Mouse (Mus musculus): ENCODE measurements around the gene Tmem94. TPM values are rescaled to one million over a fixed set of nuclear protein-coding genes. Genes with fewer than 3 reads are reported as not detected.

Tmem94 gene
- polyA plus RNA-seq (2012; rRNA removed; ENCODE audit: low replicate concordance), result 52.5 and 77.3 TPM in 2 replicates

GRCm38 (mm10) chr11:115765103-115765606, at the start of gene Tmem94:
Gene Tmem94 (plus strand): TSS chr11:115765433.

DNA sequence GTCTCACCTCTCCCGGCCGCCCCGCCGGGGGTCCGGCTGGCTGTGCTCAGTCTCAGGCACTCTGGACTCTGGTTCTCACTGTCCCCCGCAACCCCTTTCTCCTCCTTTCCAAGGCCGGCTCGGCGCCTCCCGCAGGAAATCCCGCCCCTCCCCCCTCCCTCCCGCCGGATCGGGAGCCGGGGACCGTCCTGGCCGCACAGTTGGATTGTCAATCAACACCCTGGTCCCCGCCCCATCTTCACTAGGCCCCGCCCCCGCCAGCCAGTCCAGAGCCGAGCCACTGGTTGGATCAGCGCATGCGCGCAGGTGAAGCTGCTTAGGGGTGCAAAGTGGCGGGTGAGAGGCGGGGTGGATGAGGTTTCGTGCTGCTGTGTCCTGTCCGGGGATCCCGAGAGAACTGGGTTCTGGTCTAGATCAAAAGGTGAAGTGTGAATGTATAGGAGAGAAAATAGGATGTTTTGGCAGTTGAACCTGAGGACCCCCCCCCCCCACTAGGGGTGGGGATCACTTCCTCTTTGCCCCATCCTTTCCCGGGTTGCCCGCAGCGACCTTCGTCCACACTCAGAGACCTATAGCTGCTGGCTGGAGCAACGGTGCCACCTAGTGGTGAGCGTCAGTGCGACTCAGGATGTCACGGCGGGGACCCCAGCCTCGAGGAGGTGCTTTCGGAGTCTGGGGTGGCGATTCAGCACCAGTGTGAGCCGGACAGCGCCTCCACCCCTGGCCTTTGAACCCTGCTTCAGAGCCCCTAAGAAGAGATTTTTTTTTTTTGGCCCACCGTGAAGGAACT, 48.5 kb downstream of the Tmem94 start, which contains the start of gene Caskin2:
TSS of gene Caskin2 (minus strand) at position 133 of the 790 bp plus-strand sequence.

DNA sequence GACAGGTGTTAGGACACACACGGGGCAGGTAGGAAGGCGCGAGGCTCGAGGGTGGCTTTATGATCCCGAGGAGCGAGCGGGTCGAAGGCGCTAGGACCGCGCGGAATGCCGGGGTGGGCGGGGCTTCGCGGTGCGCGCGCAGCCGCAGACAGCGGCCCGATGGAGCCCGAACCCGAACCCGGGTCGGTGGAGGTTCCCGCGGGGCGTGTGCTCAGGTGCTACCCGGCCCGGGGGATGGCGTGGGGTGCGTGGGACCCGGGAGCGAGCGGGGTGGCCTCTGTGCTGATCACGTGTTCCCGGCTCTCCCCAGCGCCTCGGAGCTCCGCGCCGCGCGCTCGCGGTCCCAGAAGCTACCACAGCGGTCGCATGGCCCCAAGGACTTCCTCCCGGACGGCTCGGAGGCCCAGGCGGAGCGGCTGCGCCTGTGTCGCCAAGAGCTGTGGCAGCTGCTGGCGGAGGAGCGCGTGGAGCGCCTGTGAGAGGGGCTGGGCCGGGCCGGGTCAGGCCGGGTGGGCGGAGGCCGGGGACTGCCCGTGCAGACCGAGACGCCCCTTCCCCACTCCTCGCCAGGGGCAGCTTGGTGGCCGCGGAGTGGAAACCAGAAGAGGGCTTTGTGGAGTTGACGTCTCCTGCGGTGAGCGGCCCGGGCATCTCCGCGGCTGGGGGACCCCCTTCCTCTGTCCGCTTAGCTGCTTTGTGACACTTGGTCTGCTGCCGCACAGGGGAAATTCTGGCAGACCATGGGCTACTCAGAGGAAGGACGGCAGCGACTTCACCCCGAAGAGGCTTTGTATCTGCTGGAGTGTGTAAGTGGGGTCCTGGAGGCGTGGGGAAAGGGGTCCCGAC, 49.6 kb downstream of the Tmem94 start, which contains the start of gene Tsen54:
TSS of gene Tsen54 (plus strand) at position 120 of the 846 bp plus-strand sequence.

GRCm38 (mm10) chr11:115823774-115824740, 58.8 kb downstream of the Tmem94 start, which contains the start of gene Llgl2:
Gene Llgl2 (plus strand): TSS chr11:115824049.

Other genes with a start within 250 kb of the Tmem94 start
- gene Sumo2, start 229.2 kb upstream of the Tmem94 start, polyA plus RNA-seq (2012; rRNA removed; ENCODE audit: low replicate concordance), result 69.6 and 81.1 TPM in 2 replicates
- 38.8 and 75.0 TPM in 2 replicates for gene Nup85, start 201.0 kb upstream of the Tmem94 start, polyA plus RNA-seq (2012; rRNA removed; ENCODE audit: low replicate concordance)
- gene Mrps7, start 161.5 kb upstream of the Tmem94 start, polyA plus RNA-seq (2012; rRNA removed; ENCODE audit: low replicate concordance), result 39.6 and 50.1 TPM in 2 replicates
- gene Gga3, start 161.4 kb upstream of the Tmem94 start, polyA plus RNA-seq (2012; rRNA removed; ENCODE audit: low replicate concordance), result 20.5 and 33.9 TPM in 2 replicates
- gene Mif4gd, start 152.5 kb upstream of the Tmem94 start, polyA plus RNA-seq (2012; rRNA removed; ENCODE audit: low replicate concordance), result 113 and 166 TPM in 2 replicates
- gene Slc25a19, start 137.1 kb upstream of the Tmem94 start, polyA plus RNA-seq (2012; rRNA removed; ENCODE audit: low replicate concordance), result 129 and 302 TPM in 2 replicates
- gene Grb2, start 56.8 kb upstream of the Tmem94 start, polyA plus RNA-seq (2012; rRNA removed; ENCODE audit: low replicate concordance), result 40.9 and 45.7 TPM in 2 replicates
- gene Caskin2, start 48.2 kb downstream of the Tmem94 start, polyA plus RNA-seq (2012; rRNA removed; ENCODE audit: low replicate concordance), result 39.5 and 48.4 TPM in 2 replicates
- 21.7 and 39.4 TPM in 2 replicates for gene Tsen54, start 49.3 kb downstream of the Tmem94 start, polyA plus RNA-seq (2012; rRNA removed; ENCODE audit: low replicate concordance)
- 16.3 and 41.0 TPM in 2 replicates for gene Llgl2, start 58.6 kb downstream of the Tmem94 start, polyA plus RNA-seq (2012; rRNA removed; ENCODE audit: low replicate concordance)
- gene Myo15b, start 93.0 kb downstream of the Tmem94 start, polyA plus RNA-seq (2012; rRNA removed; ENCODE audit: low replicate concordance), result 0.13 and 0.39 TPM in 2 replicates
- 2.2 and 5.1 TPM in 2 replicates for gene Smim5, start 134.5 kb downstream of the Tmem94 start, polyA plus RNA-seq (2012; rRNA removed; ENCODE audit: low replicate concordance)
- gene Smim6, start 146.6 kb downstream of the Tmem94 start, polyA plus RNA-seq (2012; rRNA removed; ENCODE audit: low replicate concordance), result 0.16 and 0.94 TPM in 2 replicates
- gene Sap30bp, start 167.8 kb downstream of the Tmem94 start, polyA plus RNA-seq (2012; rRNA removed; ENCODE audit: low replicate concordance), result 20.3 and 29.8 TPM in 2 replicates
- gene Recql5, start 168.0 kb downstream of the Tmem94 start, polyA plus RNA-seq (2012; rRNA removed; ENCODE audit: low replicate concordance), result 19.0 and 25.1 TPM in 2 replicates
- 5.8 and 15.3 TPM in 2 replicates for gene Itgb4, start 209.3 kb downstream of the Tmem94 start, polyA plus RNA-seq (2012; rRNA removed; ENCODE audit: low replicate concordance)
- 26.1 and 53.1 TPM in 2 replicates for gene Galk1, start 247.3 kb downstream of the Tmem94 start, polyA plus RNA-seq (2012; rRNA removed; ENCODE audit: low replicate concordance)

All from subcutaneous adipose tissue, adult 2 months (tissue).